Mouse (Mus musculus): Measurements from ENCODE around the gene Syngr1. TPM values are rescaled to one million over a fixed set of nuclear protein-coding genes. Genes with fewer than 3 reads are reported as not detected.

Gene Syngr1
- polyA plus RNA-seq, 1 experiment = 75.5 TPM

- TF ChIP-seq POLR2A (IDR thresholded peaks at IDR 0.05; ENCODE audit: borderline replicate concordance, extremely low read depth, insufficient read depth, insufficient read length, poor library complexity, severe bottlenecking) (no peak), CTCF (IDR thresholded peaks at IDR 0.05; ENCODE audit: borderline replicate concordance, extremely low read depth, insufficient read depth, insufficient read length) (no peak)
- DNase-seq (ENCODE audit: low read depth) = no peak
Observed at GRCm38 (mm10) chr15:80079954-80080353, 11.2 kb upstream of the Syngr1 start.

GRCm38 (mm10) chr15:80080711-80081615 lies 10.2 kb upstream of the Syngr1 start:
- DNase-seq (ENCODE audit: low read depth) = peak; percentile 85
- TF ChIP-seq POLR2A (IDR thresholded peaks at IDR 0.05; ENCODE audit: borderline replicate concordance, extremely low read depth, insufficient read depth, insufficient read length, poor library complexity, severe bottlenecking) (no peak), CTCF (IDR thresholded peaks at IDR 0.05; ENCODE audit: borderline replicate concordance, extremely low read depth, insufficient read depth, insufficient read length) (peak; percentile 74; the same call in 1 of the 2 replicates)

DNA sequence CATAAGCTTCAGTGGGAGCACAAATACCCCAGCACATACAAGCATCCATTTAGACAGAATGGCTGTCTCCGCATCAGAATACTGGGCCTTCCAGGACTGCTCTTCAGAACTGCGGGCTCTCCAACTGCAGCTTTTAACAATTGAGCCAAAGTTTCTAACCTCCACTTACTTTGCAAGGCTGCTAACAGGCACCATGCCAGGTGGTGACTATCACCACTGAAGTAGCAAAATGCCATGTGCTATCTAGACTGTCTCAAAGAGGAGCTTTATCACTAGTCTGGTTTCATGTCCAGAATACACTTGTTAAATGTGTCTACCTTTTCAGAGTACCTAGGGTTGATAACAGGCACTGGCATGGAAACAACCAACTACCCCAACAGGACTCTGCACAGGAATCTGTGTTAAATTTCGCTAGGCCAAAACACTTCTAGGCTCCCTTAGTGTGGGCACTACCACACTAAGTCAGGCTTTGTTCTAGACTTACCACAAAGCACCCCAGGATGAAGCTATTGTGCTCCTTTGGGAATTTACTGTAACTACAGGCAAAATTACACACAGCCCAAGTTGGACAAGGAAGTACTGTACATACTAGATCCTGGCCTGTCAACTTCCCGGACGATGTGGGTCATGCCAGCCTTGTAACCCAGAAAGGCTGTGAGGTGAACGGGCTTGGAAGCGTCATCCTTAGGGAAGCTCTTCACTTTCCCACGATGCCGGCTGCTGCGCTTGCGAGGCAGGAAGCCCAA lies 9.2 kb upstream of the Syngr1 start:
- DNase-seq (ENCODE audit: low read depth) = no peak

GRCm38 (mm10) chr15:80082661-80083275 lies 8.4 kb upstream of the Syngr1 start:
- DNase-seq (ENCODE audit: low read depth) = peak; percentile 36

More for the DNA sequence above, 9.2 kb upstream of the Syngr1 start:
- TF ChIP-seq POLR2A (IDR thresholded peaks at IDR 0.05; ENCODE audit: borderline replicate concordance, extremely low read depth, insufficient read depth, insufficient read length, poor library complexity, severe bottlenecking) = no peak
- TF ChIP-seq CTCF (IDR thresholded peaks at IDR 0.05; ENCODE audit: borderline replicate concordance, extremely low read depth, insufficient read depth, insufficient read length) = no peak

GRCm38 (mm10) chr15:80083276-80083731 lies 7.8 kb upstream of the Syngr1 start:
- TF ChIP-seq CTCF (IDR thresholded peaks at IDR 0.05; ENCODE audit: borderline replicate concordance, extremely low read depth, insufficient read depth, insufficient read length) = no peak
- TF ChIP-seq POLR2A (IDR thresholded peaks at IDR 0.05; ENCODE audit: borderline replicate concordance, extremely low read depth, insufficient read depth, insufficient read length, poor library complexity, severe bottlenecking) = peak; percentile 97; the same call in 1 of the 2 replicates
- DNase-seq (ENCODE audit: low read depth) = peak; percentile 100

More at GRCm38 (mm10) chr15:80082661-80083275, 8.4 kb upstream of the Syngr1 start:
- TF ChIP-seq CTCF (IDR thresholded peaks at IDR 0.05; ENCODE audit: borderline replicate concordance, extremely low read depth, insufficient read depth, insufficient read length) = no peak
- no peak for TF ChIP-seq POLR2A (IDR thresholded peaks at IDR 0.05; ENCODE audit: borderline replicate concordance, extremely low read depth, insufficient read depth, insufficient read length, poor library complexity, severe bottlenecking)

GRCm38 (mm10) chr15:80083740-80084139 lies 7.4 kb upstream of the Syngr1 start:
- no peak for DNase-seq (ENCODE audit: low read depth)
- TF ChIP-seq CTCF (IDR thresholded peaks at IDR 0.05; ENCODE audit: borderline replicate concordance, extremely low read depth, insufficient read depth, insufficient read length) (no peak), POLR2A (IDR thresholded peaks at IDR 0.05; ENCODE audit: borderline replicate concordance, extremely low read depth, insufficient read depth, insufficient read length, poor library complexity, severe bottlenecking) (no peak)

DNA sequence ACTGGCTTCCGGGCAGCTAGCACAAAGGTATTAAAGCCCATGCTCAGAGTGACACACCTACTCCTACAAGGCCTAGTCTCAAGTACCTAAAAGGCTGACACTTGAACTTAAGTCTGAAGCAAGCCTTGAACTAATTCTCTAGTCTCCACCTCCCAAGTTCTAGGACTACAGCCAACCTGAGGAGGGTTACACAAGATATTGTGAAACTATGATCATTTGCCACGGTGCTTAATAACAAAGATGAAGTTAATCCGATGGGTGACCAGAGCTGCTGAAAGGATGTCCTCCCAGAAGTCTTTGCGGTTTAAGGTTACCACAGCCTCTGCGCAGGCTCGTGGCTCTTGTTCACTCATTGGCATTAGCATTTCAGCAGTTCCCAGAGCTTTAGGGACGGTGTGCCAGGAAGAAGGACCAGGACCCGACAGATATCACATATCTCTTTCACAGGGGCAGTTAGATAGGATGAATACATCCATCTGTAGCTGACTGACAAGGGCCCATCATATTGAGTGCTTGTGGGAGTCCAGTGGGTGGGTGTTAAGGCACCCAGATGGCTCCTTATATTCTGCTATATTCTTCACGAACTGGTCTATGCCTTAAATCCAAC lies 3.6 kb upstream of the Syngr1 start:
- TF ChIP-seq POLR2A (IDR thresholded peaks at IDR 0.05; ENCODE audit: borderline replicate concordance, extremely low read depth, insufficient read depth, insufficient read length, poor library complexity, severe bottlenecking) (no peak), CTCF (IDR thresholded peaks at IDR 0.05; ENCODE audit: borderline replicate concordance, extremely low read depth, insufficient read depth, insufficient read length) (no peak)

DNA sequence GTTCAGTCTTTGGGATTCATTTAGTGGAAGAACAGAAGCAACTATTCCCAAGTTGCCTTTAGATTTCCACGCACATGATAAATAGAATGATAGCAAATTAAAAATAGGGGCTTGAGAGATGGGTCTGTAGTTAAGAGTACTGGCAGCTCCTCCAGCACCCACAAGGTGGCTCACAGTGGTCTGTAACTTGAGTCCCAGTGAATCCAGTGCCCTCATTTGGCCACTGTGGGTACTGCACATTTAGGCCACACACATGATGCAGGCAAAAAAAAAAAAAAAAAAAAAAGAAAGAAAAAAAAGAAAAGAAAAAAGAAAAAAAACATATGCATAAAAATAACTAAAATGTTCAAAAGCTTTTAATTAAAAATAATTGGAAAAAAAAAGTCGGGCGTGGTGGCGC lies 2.5 kb upstream of the Syngr1 start:
- peak; percentile 97 for DNase-seq (ENCODE audit: low read depth)
- TF ChIP-seq POLR2A (IDR thresholded peaks at IDR 0.05; ENCODE audit: borderline replicate concordance, extremely low read depth, insufficient read depth, insufficient read length, poor library complexity, severe bottlenecking) = no peak
- peak; percentile 89 for TF ChIP-seq CTCF (IDR thresholded peaks at IDR 0.05; ENCODE audit: borderline replicate concordance, extremely low read depth, insufficient read depth, insufficient read length)

More for the DNA sequence above, 3.6 kb upstream of the Syngr1 start:
- no peak for DNase-seq (ENCODE audit: low read depth)

- no peak for DNase-seq (ENCODE audit: low read depth)
- no peak for TF ChIP-seq POLR2A (IDR thresholded peaks at IDR 0.05; ENCODE audit: borderline replicate concordance, extremely low read depth, insufficient read depth, insufficient read length, poor library complexity, severe bottlenecking)
- TF ChIP-seq CTCF (IDR thresholded peaks at IDR 0.05; ENCODE audit: borderline replicate concordance, extremely low read depth, insufficient read depth, insufficient read length) = no peak
Observed at GRCm38 (mm10) chr15:80090155-80090554, 979 bp upstream of the Syngr1 start.

GRCm38 (mm10) chr15:80090741-80091120 lies 403 bp upstream of the Syngr1 start:
- no peak for TF ChIP-seq POLR2A (IDR thresholded peaks at IDR 0.05; ENCODE audit: borderline replicate concordance, extremely low read depth, insufficient read depth, insufficient read length, poor library complexity, severe bottlenecking)
- no peak for TF ChIP-seq CTCF (IDR thresholded peaks at IDR 0.05; ENCODE audit: borderline replicate concordance, extremely low read depth, insufficient read depth, insufficient read length)
- peak; percentile 66 for DNase-seq (ENCODE audit: low read depth)

All from brain, embryonic 14.5 days (tissue).